Mouse (Mus musculus): ENCODE data around the gene Gm17622. TPM values are rescaled to one million over a fixed set of nuclear protein-coding genes. Genes with fewer than 3 reads are reported as not detected.

The Gm17622 gene
- total RNA-seq (2021), result not detected
- long read RNA-seq, experiment 1, result 0 reads
- long read RNA-seq, experiment 2, result 0 reads

- DNase-seq (ENCODE audit: low spot score in 2 of 2), result no peak
Measured at GRCm38 (mm10) chr13:96490433-96490832, at the start of gene Gm17622. Gene Gm17622, plus strand, starts transcription at chr13:96490733.

GRCm38 (mm10) chr13:96450205-96450856, 40.2 kb upstream of the Gm17622 start:
- DNase-seq (ENCODE audit: low spot score in 2 of 2), result no peak

- DNase-seq (ENCODE audit: low spot score in 2 of 2), result no peak
Measured at GRCm38 (mm10) chr13:96450869-96451268, 39.7 kb upstream of the Gm17622 start.

GRCm38 (mm10) chr13:96451386-96452140, 39.0 kb upstream of the Gm17622 start:
- DNase-seq (ENCODE audit: low spot score in 2 of 2), result no peak

GRCm38 (mm10) chr13:96452621-96453020, 37.9 kb upstream of the Gm17622 start:
- no peak for DNase-seq (ENCODE audit: low spot score in 2 of 2)

GRCm38 (mm10) chr13:96454288-96454687, 36.2 kb upstream of the Gm17622 start:
- DNase-seq (ENCODE audit: low spot score in 2 of 2), result no peak

- DNase-seq (ENCODE audit: low spot score in 2 of 2), result no peak
Measured at GRCm38 (mm10) chr13:96457566-96457965, 33.0 kb upstream of the Gm17622 start.

GRCm38 (mm10) chr13:96458018-96458417, 32.5 kb upstream of the Gm17622 start:
- no peak for DNase-seq (ENCODE audit: low spot score in 2 of 2)

- no peak for DNase-seq (ENCODE audit: low spot score in 2 of 2)
Measured at GRCm38 (mm10) chr13:96458606-96459005, 31.9 kb upstream of the Gm17622 start.

- no peak for DNase-seq (ENCODE audit: low spot score in 2 of 2)
Measured at GRCm38 (mm10) chr13:96462644-96463043, 27.9 kb upstream of the Gm17622 start.

GRCm38 (mm10) chr13:96465315-96465714, 25.2 kb upstream of the Gm17622 start:
- DNase-seq (ENCODE audit: low spot score in 2 of 2), result no peak

GRCm38 (mm10) chr13:96468678-96469077, 21.9 kb upstream of the Gm17622 start:
- no peak for DNase-seq (ENCODE audit: low spot score in 2 of 2)

- DNase-seq (ENCODE audit: low spot score in 2 of 2), result no peak
Measured at GRCm38 (mm10) chr13:96470556-96470955, 20.0 kb upstream of the Gm17622 start.

- no peak for DNase-seq (ENCODE audit: low spot score in 2 of 2)
Measured at GRCm38 (mm10) chr13:96470957-96471356, 19.6 kb upstream of the Gm17622 start, which contains the start of gene Ankdd1b. Gene Ankdd1b, minus strand, starts transcription at chr13:96471198.

- no peak for DNase-seq (ENCODE audit: low spot score in 2 of 2)
Measured at GRCm38 (mm10) chr13:96477226-96477625, 13.3 kb upstream of the Gm17622 start.

GRCm38 (mm10) chr13:96478991-96479390, 11.5 kb upstream of the Gm17622 start:
- no peak for DNase-seq (ENCODE audit: low spot score in 2 of 2)

GRCm38 (mm10) chr13:96487230-96487629, 3.3 kb upstream of the Gm17622 start:
- DNase-seq (ENCODE audit: low spot score in 2 of 2), result no peak

- DNase-seq (ENCODE audit: low spot score in 2 of 2), result no peak
Measured at GRCm38 (mm10) chr13:96487968-96488367, 2.6 kb upstream of the Gm17622 start.

- DNase-seq (ENCODE audit: low spot score in 2 of 2), result no peak
Measured at GRCm38 (mm10) chr13:96496630-96497029, 6.1 kb downstream of the Gm17622 start.

- DNase-seq (ENCODE audit: low spot score in 2 of 2), result no peak
Measured at GRCm38 (mm10) chr13:96499891-96500290, 9.4 kb downstream of the Gm17622 start.

- DNase-seq (ENCODE audit: low spot score in 2 of 2), result no peak
Measured at GRCm38 (mm10) chr13:96505661-96506060, 15.1 kb downstream of the Gm17622 start.

- DNase-seq (ENCODE audit: low spot score in 2 of 2), result no peak
Measured at GRCm38 (mm10) chr13:96506313-96506712, 15.8 kb downstream of the Gm17622 start.

GRCm38 (mm10) chr13:96507541-96507940, 17.0 kb downstream of the Gm17622 start:
- DNase-seq (ENCODE audit: low spot score in 2 of 2), result no peak
